Mouse (Mus musculus): ENCODE results near the gene Tspan11. TPM values are rescaled to one million over a fixed set of nuclear protein-coding genes. Genes with fewer than 3 reads are reported as not detected.
A peak's percentile ranks its signal among the peaks of the same experiment; 100 is the strongest.

Gene Tspan11
- polyA plus RNA-seq, 1 experiment from 2014 or later, result 21.1 TPM

- Histone ChIP-seq H3K4me1 (peaks cover 32% of the 10 kb centered on the region), H3K9ac (no peak overlapping the region), H3K4me2 (replicated peaks) (no peak overlapping the region), H3K36me3 (peaks cover 3% of the 10 kb centered on the region), H3K27ac (no peak overlapping the region), H3K9me3 (no peaks in the 10 kb centered on the region), H3K27me3 (no peaks in the 10 kb centered on the region), H3K4me3 (no peak overlapping the region)
- ATAC-seq (ENCODE audit: low FRiP score, low read depth), result no peak
- 72% methylated on average over 3 of the region's 3 CpGs for WGBS
Measured at GRCm38 (mm10) chr6:128000777-128001176, 113.4 kb downstream of the Tspan11 start.

DNA sequence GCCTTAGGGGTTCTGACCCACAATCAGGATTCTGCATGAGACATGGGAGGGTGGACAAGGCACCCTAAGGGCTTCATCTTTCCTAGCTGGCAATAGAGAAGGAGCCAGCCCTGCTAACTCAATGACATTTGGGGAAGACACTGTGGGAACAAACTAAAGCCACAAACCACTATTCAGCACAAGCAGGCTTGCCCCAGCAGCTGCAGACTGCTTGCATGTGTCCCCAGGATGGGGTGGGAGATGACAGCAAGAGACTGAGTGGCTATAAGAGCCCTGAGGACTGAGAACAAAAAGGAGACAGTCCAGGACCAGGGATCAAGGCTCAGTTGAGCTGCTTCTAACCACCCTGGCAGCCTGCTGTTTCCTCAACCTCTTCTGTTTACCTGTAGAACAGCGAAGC is 114.2 kb downstream of the Tspan11 start:
- 68% methylated on average over 1 of the region's 1 CpGs for WGBS

DNA sequence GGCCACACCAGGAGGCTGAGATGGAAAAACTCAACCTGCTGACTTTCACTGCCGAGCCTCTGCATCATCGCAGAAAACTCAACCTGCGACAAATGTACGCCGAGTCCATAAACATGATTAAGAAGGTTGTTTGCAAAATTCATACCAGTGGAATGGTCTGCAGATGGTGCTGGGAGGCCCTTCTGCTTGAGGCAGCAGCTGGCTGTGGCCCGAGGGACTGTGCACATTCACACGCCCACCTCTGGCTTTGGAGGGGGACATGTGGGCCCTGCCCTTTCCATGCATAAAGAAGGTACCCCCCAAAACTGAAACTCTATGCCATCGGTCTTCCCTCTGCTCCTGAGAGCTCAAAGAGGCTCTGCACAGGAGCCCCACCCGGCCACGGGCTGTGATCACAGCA is 114.7 kb downstream of the Tspan11 start:
- no peak for ATAC-seq (ENCODE audit: low FRiP score, low read depth)
- H3K27ac ChIP-seq, result no peak overlapping the region
- H3K27me3 ChIP-seq, result no peaks in the 10 kb centered on the region
- no peaks in the 10 kb centered on the region for H3K9me3 ChIP-seq
- no peak overlapping the region for H3K4me2 ChIP-seq (replicated peaks)
- peaks cover 3% of the 10 kb centered on the region for H3K36me3 ChIP-seq
- 44% methylated on average over 10 of the region's 10 CpGs for WGBS
- peak overlapping the region; percentile 40 for H3K9ac ChIP-seq
- H3K4me3 ChIP-seq, result no peak overlapping the region
- peaks cover 38% of the 10 kb centered on the region for H3K4me1 ChIP-seq

More for the DNA sequence above, 114.2 kb downstream of the Tspan11 start:
- Histone ChIP-seq H3K4me1 (peaks cover 37% of the 10 kb centered on the region), H3K4me2 (replicated peaks) (no peak overlapping the region), H3K36me3 (peaks cover 3% of the 10 kb centered on the region), H3K9ac (peak overlapping the region; percentile 40), H3K9me3 (no peaks in the 10 kb centered on the region), H3K4me3 (no peak overlapping the region), H3K27ac (no peak overlapping the region), H3K27me3 (no peaks in the 10 kb centered on the region)
- ATAC-seq (ENCODE audit: low FRiP score, low read depth), result no peak

- 85% methylated on average over 4 of the region's 4 CpGs for WGBS
- ATAC-seq (ENCODE audit: low FRiP score, low read depth), result no peak
- no peaks in the 10 kb centered on the region for H3K27me3 ChIP-seq
- no peak overlapping the region for H3K27ac ChIP-seq
- H3K9ac ChIP-seq, result no peak overlapping the region
- H3K9me3 ChIP-seq, result no peaks in the 10 kb centered on the region
- no peaks in the 10 kb centered on the region for H3K36me3 ChIP-seq
- no peak overlapping the region for H3K4me3 ChIP-seq
- H3K4me2 ChIP-seq (replicated peaks), result no peak overlapping the region
- H3K4me1 ChIP-seq, result peaks cover 38% of the 10 kb centered on the region
Measured at GRCm38 (mm10) chr6:128002667-128003066, 115.3 kb downstream of the Tspan11 start.

DNA sequence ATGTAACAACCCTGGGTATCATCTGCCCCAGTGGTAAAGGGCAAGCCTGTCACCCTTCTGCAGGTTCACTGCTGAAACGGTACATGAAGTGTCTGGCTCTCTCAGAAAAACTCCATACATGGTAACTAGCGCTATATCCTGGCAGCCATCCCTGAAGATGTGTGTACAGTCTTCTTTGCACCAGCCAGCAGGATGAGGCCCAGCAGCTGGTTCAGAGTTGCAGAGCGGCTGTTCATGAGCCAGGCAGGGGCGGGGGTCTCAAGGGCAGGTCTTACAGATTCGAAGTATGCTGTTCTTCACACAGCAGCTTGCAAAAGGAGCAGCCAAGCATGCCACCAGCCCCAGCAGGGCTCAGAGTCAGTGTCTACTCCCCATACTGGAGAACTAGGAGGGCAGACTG is 116.2 kb downstream of the Tspan11 start:
- no peaks in the 10 kb centered on the region for H3K27me3 ChIP-seq
- no peak for ATAC-seq (ENCODE audit: low FRiP score, low read depth)
- H3K4me2 ChIP-seq (replicated peaks), result no peak overlapping the region
- H3K4me3 ChIP-seq, result no peak overlapping the region
- 0 out of 2 replicates have a peak overlapping the region, but pooled peaks have one; percentile 15 for H3K27ac ChIP-seq
- WGBS, result 71% methylated on average over 5 of the region's 5 CpGs
- H3K4me1 ChIP-seq, result peaks cover 46% of the 10 kb centered on the region
- H3K9me3 ChIP-seq, result no peaks in the 10 kb centered on the region
- H3K36me3 ChIP-seq, result no peaks in the 10 kb centered on the region
- no peak overlapping the region for H3K9ac ChIP-seq

Other genes starting within 250 kb of the Tspan11 start
- 0.11 and 0.17 TPM in 2 replicates for gene Prmt8, start 118.1 kb upstream of the Tspan11 start, polyA plus RNA-seq (2015; fragmentation: Nextera tagmentation; extraction: Ambion mirVana)